Mouse (Mus musculus): Measurements from ENCODE around the gene Atxn2.

DNA sequence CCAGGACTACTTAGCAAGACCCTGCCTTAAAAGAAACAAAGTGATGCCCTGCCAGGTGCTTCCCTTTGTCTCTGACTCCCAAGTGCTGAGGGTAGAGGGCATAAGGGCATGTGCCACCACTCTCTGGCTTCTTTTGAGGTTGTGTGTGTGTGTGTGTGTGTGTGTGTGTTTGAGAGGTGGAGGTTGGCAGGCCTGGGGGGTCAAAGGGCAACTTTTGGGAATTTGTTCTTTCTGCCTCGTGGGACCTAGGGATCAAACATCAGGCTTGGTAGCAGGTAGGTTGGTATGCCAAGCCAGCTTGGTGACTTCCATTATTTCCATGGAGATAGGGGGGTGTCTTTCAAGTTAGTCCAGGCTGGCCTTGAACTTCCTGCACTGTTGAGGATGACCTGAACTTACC, 7.8 kb upstream of the Atxn2 start:
- TF ChIP-seq RCOR1 (conservative IDR thresholded peaks at IDR 0.05; ENCODE audit: low read depth, low read length) = no peak
- TF ChIP-seq CTCF (conservative IDR thresholded peaks at IDR 0.05 in 1 of 2, IDR thresholded peaks at IDR 0.05 in 1 of 2; ENCODE audit: low read depth in 2 of 2, low read length in 2 of 2) = no peak
- no peak for TF ChIP-seq MAFK (IDR thresholded peaks at IDR 0.05; ENCODE audit: insufficient replicate concordance, low read length)
- no peak for TF ChIP-seq ZMIZ1 (IDR thresholded peaks at IDR 0.05; ENCODE audit: low read depth, low read length)
- no peak for TF ChIP-seq TBP (conservative IDR thresholded peaks at IDR 0.05; ENCODE audit: low read depth, low read length)
- TF ChIP-seq USF2 (conservative IDR thresholded peaks at IDR 0.05; ENCODE audit: low read depth, low read length) = no peak
- TF ChIP-seq MYC (IDR thresholded peaks at IDR 0.05; ENCODE audit: low read depth, low read length) = no peak
- TF ChIP-seq POLR2A (IDR thresholded peaks at IDR 0.05; ENCODE audit: low read depth, low read length) = no peak
- TF ChIP-seq EP300 (IDR thresholded peaks at IDR 0.05; ENCODE audit: low read length) = no peak

Data from CH12.LX (cell line).